Mouse (Mus musculus): ENCODE measurements around the gene Oma1. TPM values are rescaled to one million over a fixed set of nuclear protein-coding genes. Genes with fewer than 3 reads are reported as not detected.

The Oma1 gene
- polyA plus RNA-seq, 1 experiment from 2014 or later: 17.0 TPM

DNA sequence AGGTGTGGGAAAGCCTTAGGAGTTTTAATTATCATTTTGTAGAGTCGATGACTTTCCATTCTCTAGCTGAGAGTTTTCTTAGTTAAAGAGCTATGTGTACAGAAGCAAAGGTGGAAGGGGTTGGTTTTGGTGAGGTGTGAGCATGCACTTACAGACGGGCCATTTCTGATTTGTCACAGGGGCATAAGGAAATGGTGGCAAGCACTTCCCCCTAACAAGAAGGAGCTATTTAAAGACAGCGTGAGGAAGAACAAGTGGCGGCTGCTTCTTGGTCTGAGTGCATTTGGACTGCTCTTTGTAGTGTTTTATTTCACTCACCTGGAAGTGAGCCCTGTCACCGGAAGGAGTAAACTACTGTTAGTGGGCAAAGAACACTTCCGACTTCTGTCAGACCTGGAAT is 7.8 kb downstream of the Oma1 start:
- H3K27me3 ChIP-seq: no peaks in the 10 kb centered on the region
- H3K9me3 ChIP-seq (replicated peaks): no peaks in the 10 kb centered on the region
- H3K4me1 ChIP-seq: no peaks in the 10 kb centered on the region
- H3K9ac ChIP-seq: no peak overlapping the region
- WGBS: 86% methylated on average over 6 of the region's 6 CpGs
- no peak for ATAC-seq (ENCODE audit: insufficient number of reproducible peaks, low FRiP score, low TSS enrichment, low read depth)
- H3K4me2 ChIP-seq (replicated peaks): no peak overlapping the region
- H3K27ac ChIP-seq (replicated peaks): no peak overlapping the region
- no peaks in the 10 kb centered on the region for H3K36me3 ChIP-seq
- no peak overlapping the region for H3K4me3 ChIP-seq (replicated peaks)

DNA sequence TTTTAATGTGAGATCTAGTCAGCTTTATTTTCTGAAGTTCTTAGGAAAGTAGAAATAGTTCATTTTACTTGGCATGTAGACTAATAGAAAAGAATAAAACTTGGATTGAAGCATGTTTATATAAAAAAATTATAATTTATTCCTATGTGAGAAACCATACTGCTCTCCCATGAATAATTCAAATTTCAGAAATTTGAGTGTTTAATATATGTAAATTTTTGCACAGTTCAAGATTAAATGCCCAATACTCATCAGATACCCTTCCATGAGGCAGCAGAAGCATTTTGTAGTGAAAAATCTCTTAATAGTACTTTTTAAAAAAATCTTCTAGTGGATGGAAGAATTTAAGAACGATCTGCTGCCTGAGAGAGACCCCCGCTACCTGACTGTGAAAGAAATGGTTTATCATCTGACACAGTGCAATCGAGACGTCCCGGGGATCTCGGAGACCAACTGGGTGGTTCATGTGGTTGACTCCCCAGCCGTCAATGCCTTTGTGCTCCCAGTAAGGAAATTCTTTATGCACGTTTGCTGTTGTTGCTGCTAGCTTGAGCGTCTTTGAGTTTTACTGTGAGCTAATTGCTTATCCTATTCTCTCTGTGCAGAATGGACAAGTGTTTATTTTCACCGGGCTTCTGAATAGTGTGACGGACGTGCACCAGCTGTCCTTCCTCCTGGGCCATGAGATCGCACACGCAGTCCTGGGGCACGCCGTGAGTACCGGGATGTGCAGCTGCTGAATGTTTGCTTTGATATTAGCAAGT is 11.3 kb downstream of the Oma1 start:
- ATAC-seq (ENCODE audit: insufficient number of reproducible peaks, low FRiP score, low TSS enrichment, low read depth): no peak
- Histone ChIP-seq H3K4me1 (no peaks in the 10 kb centered on the region), H3K9me3 (replicated peaks) (no peaks in the 10 kb centered on the region), H3K9ac (no peak overlapping the region), H3K27ac (replicated peaks) (no peak overlapping the region), H3K36me3 (no peaks in the 10 kb centered on the region), H3K4me2 (replicated peaks) (no peak overlapping the region), H3K27me3 (no peaks in the 10 kb centered on the region), H3K4me3 (replicated peaks) (no peak overlapping the region)
- 62% methylated on average over 17 of the region's 17 CpGs for WGBS

DNA sequence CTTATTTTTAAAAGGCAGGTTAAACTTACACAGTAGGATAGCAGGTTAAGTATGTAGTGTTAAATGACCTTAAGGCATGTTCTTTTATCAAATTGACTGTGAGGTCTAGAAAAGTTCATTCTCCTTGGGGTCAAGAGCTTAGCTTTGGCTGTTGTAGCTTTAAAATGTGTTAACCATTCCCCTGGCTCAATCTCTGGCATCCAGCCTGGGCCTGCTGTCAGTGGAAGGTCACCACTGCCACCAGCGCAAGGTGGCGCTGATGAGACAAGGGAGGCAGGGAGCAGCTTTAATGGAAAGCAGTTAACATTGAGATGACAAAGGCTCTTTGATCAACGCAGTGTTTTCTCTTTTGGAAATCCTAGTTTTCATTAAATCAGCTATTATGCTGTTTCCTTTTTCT is 13.4 kb downstream of the Oma1 start:
- Histone ChIP-seq H3K27me3 (no peaks in the 10 kb centered on the region), H3K36me3 (no peaks in the 10 kb centered on the region), H3K9ac (no peak overlapping the region), H3K27ac (replicated peaks) (no peak overlapping the region), H3K9me3 (replicated peaks) (no peaks in the 10 kb centered on the region), H3K4me2 (replicated peaks) (no peak overlapping the region), H3K4me3 (replicated peaks) (no peak overlapping the region), H3K4me1 (no peaks in the 10 kb centered on the region)
- WGBS: 71% methylated on average over 3 of the region's 3 CpGs
- ATAC-seq (ENCODE audit: insufficient number of reproducible peaks, low FRiP score, low TSS enrichment, low read depth): no peak

DNA sequence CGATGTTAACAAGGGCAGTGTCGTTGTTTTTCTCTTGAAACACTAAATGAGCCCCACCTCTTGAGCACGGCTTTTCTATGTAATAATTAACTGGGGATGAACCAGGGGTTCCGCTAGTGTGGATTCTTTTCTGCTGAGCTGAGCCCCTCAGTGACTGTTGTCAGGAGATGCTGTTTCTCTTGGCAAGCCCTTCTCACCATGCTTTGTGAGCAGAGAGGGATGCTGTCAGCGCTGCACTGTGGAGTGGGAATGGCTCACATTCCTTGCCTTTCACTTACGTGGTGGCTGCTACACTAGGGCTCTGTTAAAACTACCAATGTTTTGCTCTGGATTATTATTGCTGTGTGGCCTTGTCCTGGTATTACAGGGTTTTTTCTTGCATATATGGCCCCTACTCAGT is 15.7 kb downstream of the Oma1 start:
- ATAC-seq (ENCODE audit: insufficient number of reproducible peaks, low FRiP score, low TSS enrichment, low read depth): no peak
- 72% methylated on average over 6 of the region's 6 CpGs for WGBS
- H3K4me1 ChIP-seq: no peaks in the 10 kb centered on the region

DNA sequence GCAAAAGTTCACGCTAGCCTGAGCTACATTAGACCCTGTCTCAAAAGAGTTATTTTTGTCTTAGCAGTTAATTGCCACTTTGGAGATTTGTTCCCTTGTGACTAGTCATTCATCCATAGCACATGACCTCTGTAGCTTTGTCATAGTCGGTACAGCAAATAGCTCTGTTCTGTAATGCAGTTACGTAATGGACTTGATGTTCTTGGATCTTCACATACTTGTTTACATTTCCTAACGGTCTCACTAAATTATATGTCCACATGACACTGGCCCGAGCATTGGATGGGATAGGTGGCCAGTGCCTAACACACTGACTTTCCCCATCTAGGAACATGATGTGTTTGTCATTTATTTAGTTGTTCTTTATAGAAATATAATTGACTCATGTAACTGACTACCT is 21.5 kb downstream of the Oma1 start:
- H3K36me3 ChIP-seq: 0 out of 2 replicates have a peak, but pooled peaks cover 5% of the 10 kb centered on the region
- H3K9me3 ChIP-seq (replicated peaks): no peaks in the 10 kb centered on the region
- no peak overlapping the region for H3K9ac ChIP-seq
- H3K27ac ChIP-seq (replicated peaks): no peak overlapping the region
- H3K4me1 ChIP-seq: no peaks in the 10 kb centered on the region
- H3K4me3 ChIP-seq (replicated peaks): no peak overlapping the region
- H3K27me3 ChIP-seq: no peaks in the 10 kb centered on the region
- no peak overlapping the region for H3K4me2 ChIP-seq (replicated peaks)
- ATAC-seq (ENCODE audit: insufficient number of reproducible peaks, low FRiP score, low TSS enrichment, low read depth): no peak
- 76% methylated on average over 5 of the region's 5 CpGs for WGBS

More for the DNA sequence above, 15.7 kb downstream of the Oma1 start:
- Histone ChIP-seq H3K9ac (no peak overlapping the region), H3K9me3 (replicated peaks) (no peaks in the 10 kb centered on the region), H3K4me3 (replicated peaks) (no peak overlapping the region), H3K27ac (replicated peaks) (no peak overlapping the region), H3K27me3 (no peaks in the 10 kb centered on the region), H3K36me3 (0 out of 2 replicates have a peak, but pooled peaks cover 5% of the 10 kb centered on the region), H3K4me2 (replicated peaks) (no peak overlapping the region)

DNA sequence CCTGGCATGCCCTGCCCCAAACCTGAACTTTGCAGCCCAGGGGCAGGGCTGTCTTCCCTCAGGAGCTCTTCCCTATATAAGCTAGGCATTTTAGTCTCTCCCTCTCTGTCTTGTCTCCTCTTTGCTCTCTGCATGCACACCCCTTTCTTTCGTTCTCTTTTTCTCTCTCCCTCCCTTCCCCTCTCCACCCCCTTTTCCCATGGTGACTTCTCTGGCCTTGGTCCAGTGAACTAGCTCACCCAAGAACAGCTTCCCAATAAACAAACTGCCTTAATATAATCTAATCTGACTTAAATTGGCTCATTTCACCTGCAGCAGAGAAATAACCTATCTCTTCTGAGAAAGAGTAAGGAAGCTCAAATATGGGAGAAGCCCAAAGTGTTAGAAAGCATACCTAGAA is 27.1 kb downstream of the Oma1 start:
- 71% methylated on average over 1 of the region's 1 CpGs for WGBS
- Histone ChIP-seq H3K4me2 (replicated peaks) (no peak overlapping the region), H3K4me1 (no peaks in the 10 kb centered on the region), H3K27me3 (no peaks in the 10 kb centered on the region), H3K36me3 (no peaks in the 10 kb centered on the region), H3K27ac (replicated peaks) (no peak overlapping the region), H3K9me3 (replicated peaks) (no peaks in the 10 kb centered on the region), H3K9ac (no peak overlapping the region), H3K4me3 (replicated peaks) (no peak overlapping the region)
- ATAC-seq (ENCODE audit: insufficient number of reproducible peaks, low FRiP score, low TSS enrichment, low read depth): no peak

DNA sequence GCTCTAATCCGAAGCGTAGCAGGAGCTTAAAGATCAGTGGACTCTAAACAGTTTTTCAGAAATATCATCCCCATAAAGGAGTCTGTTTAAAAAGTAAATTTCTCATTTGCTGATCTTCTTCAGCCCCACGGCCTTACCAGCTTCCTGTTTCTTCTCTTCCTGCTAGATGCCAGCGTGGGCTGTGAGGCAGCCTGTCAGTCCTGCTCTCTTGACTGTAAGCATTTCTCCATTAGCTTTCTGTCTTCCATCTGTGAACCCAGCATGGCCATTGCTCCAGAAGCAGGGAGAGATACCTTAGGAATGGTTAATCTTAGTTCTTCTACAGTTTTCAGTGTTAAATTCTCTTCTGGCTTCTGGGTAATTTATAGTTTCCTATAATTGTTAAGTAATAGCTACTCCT is 28.0 kb downstream of the Oma1 start:
- no peak overlapping the region for H3K9ac ChIP-seq
- no peak overlapping the region for H3K27ac ChIP-seq (replicated peaks)
- no peaks in the 10 kb centered on the region for H3K9me3 ChIP-seq (replicated peaks)
- H3K4me3 ChIP-seq (replicated peaks): no peak overlapping the region
- no peak for ATAC-seq (ENCODE audit: insufficient number of reproducible peaks, low FRiP score, low TSS enrichment, low read depth)
- H3K4me2 ChIP-seq (replicated peaks): no peak overlapping the region
- no peaks in the 10 kb centered on the region for H3K36me3 ChIP-seq
- H3K4me1 ChIP-seq: no peaks in the 10 kb centered on the region
- no peaks in the 10 kb centered on the region for H3K27me3 ChIP-seq
- 65% methylated on average over 4 of the region's 4 CpGs for WGBS

DNA sequence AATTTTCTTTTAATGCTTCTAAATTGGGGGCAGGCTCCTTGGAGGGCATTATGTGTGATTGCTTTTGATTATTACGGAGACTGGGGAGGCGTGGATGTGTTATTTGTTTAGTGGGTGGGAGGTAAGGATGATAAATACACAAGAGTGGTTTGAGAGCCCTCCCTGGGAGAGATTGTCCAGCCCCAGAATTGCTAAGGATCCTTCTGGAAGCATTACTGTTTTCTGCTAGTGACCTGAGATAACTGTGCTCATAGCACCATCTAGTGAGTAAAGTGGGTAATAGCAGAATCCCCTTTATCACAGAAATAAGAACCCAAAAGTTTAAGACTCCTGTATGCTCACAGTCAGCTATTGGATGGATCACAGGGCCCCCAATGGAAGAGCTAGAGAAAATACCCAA is 32.4 kb downstream of the Oma1 start:
- Histone ChIP-seq H3K4me2 (replicated peaks) (no peak overlapping the region), H3K9ac (no peak overlapping the region), H3K36me3 (no peaks in the 10 kb centered on the region), H3K27me3 (no peaks in the 10 kb centered on the region), H3K9me3 (replicated peaks) (no peaks in the 10 kb centered on the region), H3K27ac (replicated peaks) (no peak overlapping the region), H3K4me3 (replicated peaks) (no peak overlapping the region), H3K4me1 (no peaks in the 10 kb centered on the region)
- ATAC-seq (ENCODE audit: insufficient number of reproducible peaks, low FRiP score, low TSS enrichment, low read depth): no peak
- WGBS: 38% methylated on average over 2 of the region's 2 CpGs

DNA sequence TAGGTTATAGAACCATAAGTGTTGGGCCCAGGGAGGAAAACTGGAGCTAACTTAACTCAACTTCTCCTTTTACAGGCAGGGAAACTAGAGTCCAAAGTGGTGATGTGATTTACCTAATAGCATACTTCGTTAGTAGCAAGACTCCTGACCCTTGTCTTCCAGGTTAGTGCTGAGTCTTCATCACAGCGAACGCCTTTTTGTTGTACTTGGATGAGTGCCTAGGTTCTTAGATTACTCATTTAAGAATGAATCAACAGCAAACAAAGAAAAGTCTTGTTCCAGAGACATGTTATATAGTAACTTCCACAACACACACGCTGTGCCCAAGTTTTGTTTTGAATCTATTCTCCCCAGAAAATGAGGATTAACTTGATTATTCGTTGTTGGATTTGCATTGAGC is 33.2 kb downstream of the Oma1 start:
- WGBS: 69% methylated on average over 5 of the region's 5 CpGs
- Histone ChIP-seq H3K9ac (no peak overlapping the region), H3K9me3 (replicated peaks) (no peaks in the 10 kb centered on the region)

DNA sequence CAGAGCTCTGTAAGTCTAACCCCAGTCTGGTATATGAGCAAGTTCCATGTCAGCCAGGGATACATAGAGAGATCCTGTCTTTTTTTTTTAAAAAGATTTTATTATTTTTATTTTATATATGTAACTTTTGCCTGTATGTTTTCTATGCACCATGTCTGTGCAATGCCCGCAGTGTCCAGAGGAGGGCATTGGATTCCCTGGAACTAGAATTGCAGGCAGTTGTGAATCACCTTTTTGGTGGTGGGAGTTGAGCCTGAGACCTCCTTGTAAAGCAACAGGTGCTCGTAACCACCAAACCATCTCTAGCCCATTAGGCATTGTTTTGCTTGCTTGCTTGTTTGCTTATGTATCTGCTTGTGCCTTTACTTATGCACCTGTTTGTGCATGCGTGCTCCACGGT is 35.6 kb downstream of the Oma1 start:
- Histone ChIP-seq H3K9ac (no peak overlapping the region), H3K27ac (replicated peaks) (no peak overlapping the region), H3K4me2 (replicated peaks) (no peak overlapping the region), H3K4me3 (replicated peaks) (no peak overlapping the region), H3K4me1 (0 out of 2 replicates have a peak, but pooled peaks cover 3% of the 10 kb centered on the region), H3K27me3 (no peaks in the 10 kb centered on the region), H3K36me3 (no peaks in the 10 kb centered on the region), H3K9me3 (replicated peaks) (no peaks in the 10 kb centered on the region)
- WGBS: 88% methylated on average over 4 of the region's 4 CpGs
- no peak for ATAC-seq (ENCODE audit: insufficient number of reproducible peaks, low FRiP score, low TSS enrichment, low read depth)

More for the DNA sequence above, 33.2 kb downstream of the Oma1 start:
- no peak for ATAC-seq (ENCODE audit: insufficient number of reproducible peaks, low FRiP score, low TSS enrichment, low read depth)
- H3K27me3 ChIP-seq: no peaks in the 10 kb centered on the region
- H3K4me1 ChIP-seq: no peaks in the 10 kb centered on the region
- no peak overlapping the region for H3K27ac ChIP-seq (replicated peaks)
- no peaks in the 10 kb centered on the region for H3K36me3 ChIP-seq
- no peak overlapping the region for H3K4me2 ChIP-seq (replicated peaks)
- H3K4me3 ChIP-seq (replicated peaks): no peak overlapping the region

DNA sequence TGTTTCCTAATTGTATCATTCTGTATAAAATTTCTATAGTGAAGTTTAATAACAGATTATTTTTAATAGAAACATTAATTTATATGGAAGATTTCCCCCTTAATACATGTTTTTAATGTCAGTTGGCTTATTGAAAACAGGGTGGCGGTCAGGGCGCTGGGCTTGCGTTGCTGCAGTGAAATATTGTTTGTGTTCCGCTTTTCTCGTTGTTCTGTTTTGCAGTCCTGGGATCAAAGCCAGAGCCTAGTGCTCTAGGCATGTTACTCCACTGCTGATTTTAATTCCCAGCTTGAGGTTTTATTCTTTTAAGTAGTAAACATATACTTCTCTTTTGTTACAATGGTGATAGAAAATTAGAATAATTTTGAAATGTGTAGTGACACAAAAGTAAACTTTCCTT is 39.3 kb downstream of the Oma1 start:
- WGBS: 36% methylated on average over 5 of the region's 5 CpGs
- Histone ChIP-seq H3K9me3 (replicated peaks) (no peaks in the 10 kb centered on the region), H3K9ac (no peak overlapping the region), H3K4me3 (replicated peaks) (no peak overlapping the region), H3K4me2 (replicated peaks) (no peak overlapping the region), H3K27me3 (no peaks in the 10 kb centered on the region), H3K4me1 (0 out of 2 replicates have a peak, but pooled peaks cover 3% of the 10 kb centered on the region), H3K36me3 (no peaks in the 10 kb centered on the region), H3K27ac (replicated peaks) (no peak overlapping the region)
- no peak for ATAC-seq (ENCODE audit: insufficient number of reproducible peaks, low FRiP score, low TSS enrichment, low read depth)

DNA sequence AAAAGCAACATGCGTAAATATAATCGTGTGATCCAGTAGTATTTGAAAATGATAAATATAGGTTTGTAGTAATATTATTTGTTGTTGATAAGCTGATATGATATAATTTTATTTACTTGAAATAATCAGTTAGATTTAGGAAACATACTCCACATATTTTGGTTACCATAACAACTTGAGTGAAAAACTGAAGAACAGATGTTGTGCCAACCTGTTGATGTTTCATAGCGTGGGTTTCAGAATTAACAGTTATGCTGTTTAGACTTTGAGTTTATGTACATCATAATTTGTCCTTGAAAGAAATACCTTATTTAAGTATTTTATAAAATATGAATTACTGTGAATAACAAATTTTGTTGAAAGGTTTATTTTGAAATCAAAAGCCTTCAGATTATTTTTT is 43.8 kb downstream of the Oma1 start:
- H3K9ac ChIP-seq: no peak overlapping the region
- no peak overlapping the region for H3K4me2 ChIP-seq (replicated peaks)
- ATAC-seq (ENCODE audit: insufficient number of reproducible peaks, low FRiP score, low TSS enrichment, low read depth): no peak
- no peaks in the 10 kb centered on the region for H3K27me3 ChIP-seq
- no peak overlapping the region for H3K4me3 ChIP-seq (replicated peaks)
- H3K9me3 ChIP-seq (replicated peaks): no peaks in the 10 kb centered on the region
- WGBS: 87% methylated on average over 3 of the region's 3 CpGs
- H3K4me1 ChIP-seq: 0 out of 2 replicates have a peak, but pooled peaks cover 3% of the 10 kb centered on the region
- H3K27ac ChIP-seq (replicated peaks): no peak overlapping the region
- H3K36me3 ChIP-seq: no peaks in the 10 kb centered on the region
